Mouse (Mus musculus): ENCODE data around the gene Perp. TPM values are rescaled to one million over a fixed set of nuclear protein-coding genes. Genes with fewer than 3 reads are reported as not detected.

Gene Perp
- polyA plus RNA-seq, 1 experiment from 2014 or later, result 162 TPM

- WGBS, result 89% methylated on average over 1 of the region's 1 CpGs
- no peak overlapping the region for H3K4me2 ChIP-seq (ENCODE audit: low read length)
- ATAC-seq (ENCODE audit: insufficient number of reproducible peaks, insufficient read depth, low FRiP score, low read depth), result no peak
- H3K9ac ChIP-seq (ENCODE audit: low read length), result no peak overlapping the region
- H3K4me3 ChIP-seq (ENCODE audit: control insufficient read depth in 1 of 2, insufficient read depth in 1 of 2, low read depth in 1 of 2, low read length in 2 of 2), result no peak overlapping the region
- H3K36me3 ChIP-seq (ENCODE audit: control insufficient read depth, insufficient read depth, low read length), result no peaks in the 10 kb centered on the region
- no peaks in the 10 kb centered on the region for H3K9me3 ChIP-seq (ENCODE audit: control insufficient read depth, low read length)
- peaks cover 6 to 7% of the 10 kb centered on the region in 2 experiments for H3K4me1 ChIP-seq (ENCODE audit: control insufficient read depth in 2 of 2, insufficient read depth in 2 of 2, low read length in 2 of 2)
- no peaks in the 10 kb centered on the region for H3K27me3 ChIP-seq (ENCODE audit: control insufficient read depth, insufficient read depth, low read length)
- no peak overlapping the region for H3K27ac ChIP-seq (replicated peaks in 1 of 2; ENCODE audit: control insufficient read depth in 1 of 2, insufficient read depth in 1 of 2, low read depth in 2 of 2, low read length in 2 of 2)
These were observed 37.4 kb downstream of the Perp start for GRCm38 (mm10) chr10:18882190-18882589.

- no peaks in the 10 kb centered on the region for H3K27me3 ChIP-seq (ENCODE audit: control insufficient read depth, insufficient read depth, low read length)
- H3K9me3 ChIP-seq (ENCODE audit: control insufficient read depth, low read length), result no peaks in the 10 kb centered on the region
- no peak overlapping the region for H3K9ac ChIP-seq (ENCODE audit: low read length)
- peak overlapping the region; percentile 53 for H3K4me2 ChIP-seq (ENCODE audit: low read length)
- peak; percentile 89 for ATAC-seq (ENCODE audit: insufficient number of reproducible peaks, insufficient read depth, low FRiP score, low read depth)
- 11% methylated on average over 4 of the region's 4 CpGs for WGBS
- H3K27ac ChIP-seq (replicated peaks in 1 of 2; ENCODE audit: control insufficient read depth in 1 of 2, insufficient read depth in 1 of 2, low read depth in 2 of 2, low read length in 2 of 2), result peak overlapping the region; percentile 81 to 83
- H3K4me1 ChIP-seq (ENCODE audit: control insufficient read depth in 2 of 2, insufficient read depth in 2 of 2, low read length in 2 of 2), result peaks cover 7 to 12% of the 10 kb centered on the region in 2 experiments
- H3K4me3 ChIP-seq (ENCODE audit: control insufficient read depth in 1 of 2, insufficient read depth in 1 of 2, low read depth in 1 of 2, low read length in 2 of 2), result no peak overlapping the region
- no peaks in the 10 kb centered on the region for H3K36me3 ChIP-seq (ENCODE audit: control insufficient read depth, insufficient read depth, low read length)
These were observed 42.3 kb downstream of the Perp start for GRCm38 (mm10) chr10:18886918-18887625.

- Histone ChIP-seq H3K4me1 (ENCODE audit: control insufficient read depth in 2 of 2, insufficient read depth in 2 of 2, low read length in 2 of 2) (peaks cover 7 to 12% of the 10 kb centered on the region in 2 experiments), H3K27me3 (ENCODE audit: control insufficient read depth, insufficient read depth, low read length) (no peaks in the 10 kb centered on the region), H3K36me3 (ENCODE audit: control insufficient read depth, insufficient read depth, low read length) (no peaks in the 10 kb centered on the region), H3K9me3 (ENCODE audit: control insufficient read depth, low read length) (no peaks in the 10 kb centered on the region), H3K4me3 (ENCODE audit: control insufficient read depth in 1 of 2, insufficient read depth in 1 of 2, low read depth in 1 of 2, low read length in 2 of 2) (no peak overlapping the region), H3K9ac (ENCODE audit: low read length) (no peak overlapping the region), H3K27ac (replicated peaks in 1 of 2; ENCODE audit: control insufficient read depth in 1 of 2, insufficient read depth in 1 of 2, low read depth in 2 of 2, low read length in 2 of 2) (no peak overlapping the region), H3K4me2 (ENCODE audit: low read length) (no peak overlapping the region)
- 97% methylated on average over 1 of the region's 1 CpGs for WGBS
- ATAC-seq (ENCODE audit: insufficient number of reproducible peaks, insufficient read depth, low FRiP score, low read depth), result no peak
These were observed 43.9 kb downstream of the Perp start for GRCm38 (mm10) chr10:18888751-18889150.

GRCm38 (mm10) chr10:18889255-18889654, 44.4 kb downstream of the Perp start:
- H3K27ac ChIP-seq (replicated peaks in 1 of 2; ENCODE audit: control insufficient read depth in 1 of 2, insufficient read depth in 1 of 2, low read depth in 2 of 2, low read length in 2 of 2), result no peak overlapping the region
- H3K9me3 ChIP-seq (ENCODE audit: control insufficient read depth, low read length), result no peaks in the 10 kb centered on the region
- ATAC-seq (ENCODE audit: insufficient number of reproducible peaks, insufficient read depth, low FRiP score, low read depth), result no peak
- no peaks in the 10 kb centered on the region for H3K36me3 ChIP-seq (ENCODE audit: control insufficient read depth, insufficient read depth, low read length)
- no peak overlapping the region for H3K4me3 ChIP-seq (ENCODE audit: control insufficient read depth in 1 of 2, insufficient read depth in 1 of 2, low read depth in 1 of 2, low read length in 2 of 2)
- H3K27me3 ChIP-seq (ENCODE audit: control insufficient read depth, insufficient read depth, low read length), result no peaks in the 10 kb centered on the region
- no peak overlapping the region for H3K4me2 ChIP-seq (ENCODE audit: low read length)
- peaks cover 7 to 12% of the 10 kb centered on the region in 2 experiments for H3K4me1 ChIP-seq (ENCODE audit: control insufficient read depth in 2 of 2, insufficient read depth in 2 of 2, low read length in 2 of 2)
- no peak overlapping the region for H3K9ac ChIP-seq (ENCODE audit: low read length)
- WGBS, result 76% methylated on average over 1 of the region's 1 CpGs

- Histone ChIP-seq H3K4me1 (ENCODE audit: control insufficient read depth in 2 of 2, insufficient read depth in 2 of 2, low read length in 2 of 2) (peaks cover 7 to 12% of the 10 kb centered on the region in 2 experiments), H3K4me2 (ENCODE audit: low read length) (no peak overlapping the region), H3K9me3 (ENCODE audit: control insufficient read depth, low read length) (no peaks in the 10 kb centered on the region), H3K4me3 (ENCODE audit: control insufficient read depth in 1 of 2, insufficient read depth in 1 of 2, low read depth in 1 of 2, low read length in 2 of 2) (no peak overlapping the region), H3K27me3 (ENCODE audit: control insufficient read depth, insufficient read depth, low read length) (no peaks in the 10 kb centered on the region), H3K27ac (replicated peaks in 1 of 2; ENCODE audit: control insufficient read depth in 1 of 2, insufficient read depth in 1 of 2, low read depth in 2 of 2, low read length in 2 of 2) (no peak overlapping the region), H3K36me3 (ENCODE audit: control insufficient read depth, insufficient read depth, low read length) (no peaks in the 10 kb centered on the region), H3K9ac (ENCODE audit: low read length) (no peak overlapping the region)
- ATAC-seq (ENCODE audit: insufficient number of reproducible peaks, insufficient read depth, low FRiP score, low read depth), result no peak
These were observed 46.3 kb downstream of the Perp start for GRCm38 (mm10) chr10:18891110-18891509.

- H3K9ac ChIP-seq (ENCODE audit: low read length), result no peak overlapping the region
- no peaks in the 10 kb centered on the region for H3K36me3 ChIP-seq (ENCODE audit: control insufficient read depth, insufficient read depth, low read length)
- peaks cover 2 to 6% of the 10 kb centered on the region in 2 experiments for H3K4me1 ChIP-seq (ENCODE audit: control insufficient read depth in 2 of 2, insufficient read depth in 2 of 2, low read length in 2 of 2)
- H3K4me2 ChIP-seq (ENCODE audit: low read length), result no peak overlapping the region
- WGBS, result 38% methylated on average over 1 of the region's 1 CpGs
- H3K4me3 ChIP-seq (ENCODE audit: control insufficient read depth in 1 of 2, insufficient read depth in 1 of 2, low read depth in 1 of 2, low read length in 2 of 2), result no peak overlapping the region
- no peaks in the 10 kb centered on the region for H3K27me3 ChIP-seq (ENCODE audit: control insufficient read depth, insufficient read depth, low read length)
- ATAC-seq (ENCODE audit: insufficient number of reproducible peaks, insufficient read depth, low FRiP score, low read depth), result no peak
- H3K9me3 ChIP-seq (ENCODE audit: control insufficient read depth, low read length), result no peaks in the 10 kb centered on the region
- H3K27ac ChIP-seq (replicated peaks in 1 of 2; ENCODE audit: control insufficient read depth in 1 of 2, insufficient read depth in 1 of 2, low read depth in 2 of 2, low read length in 2 of 2), result no peak overlapping the region
These were observed 47.3 kb downstream of the Perp start for GRCm38 (mm10) chr10:18892102-18892501.

GRCm38 (mm10) chr10:18894259-18895166, 49.7 kb downstream of the Perp start:
- Histone ChIP-seq H3K4me3 (ENCODE audit: control insufficient read depth in 1 of 2, insufficient read depth in 1 of 2, low read depth in 1 of 2, low read length in 2 of 2) (no peak overlapping the region), H3K27ac (replicated peaks in 1 of 2; ENCODE audit: control insufficient read depth in 1 of 2, insufficient read depth in 1 of 2, low read depth in 2 of 2, low read length in 2 of 2) (no peak overlapping the region), H3K4me2 (ENCODE audit: low read length) (no peak overlapping the region), H3K4me1 (ENCODE audit: control insufficient read depth in 2 of 2, insufficient read depth in 2 of 2, low read length in 2 of 2) (no peaks in the 10 kb centered on the region), H3K27me3 (ENCODE audit: control insufficient read depth, insufficient read depth, low read length) (no peaks in the 10 kb centered on the region), H3K9me3 (ENCODE audit: control insufficient read depth, low read length) (no peaks in the 10 kb centered on the region), H3K36me3 (ENCODE audit: control insufficient read depth, insufficient read depth, low read length) (no peaks in the 10 kb centered on the region), H3K9ac (ENCODE audit: low read length) (no peak overlapping the region)
- WGBS, result 41% methylated on average over 6 of the region's 6 CpGs
- ATAC-seq (ENCODE audit: insufficient number of reproducible peaks, insufficient read depth, low FRiP score, low read depth), result no peak
